8 mouse cellular contexts compared by ENCODE assay signal in the genomic region with DNA sequence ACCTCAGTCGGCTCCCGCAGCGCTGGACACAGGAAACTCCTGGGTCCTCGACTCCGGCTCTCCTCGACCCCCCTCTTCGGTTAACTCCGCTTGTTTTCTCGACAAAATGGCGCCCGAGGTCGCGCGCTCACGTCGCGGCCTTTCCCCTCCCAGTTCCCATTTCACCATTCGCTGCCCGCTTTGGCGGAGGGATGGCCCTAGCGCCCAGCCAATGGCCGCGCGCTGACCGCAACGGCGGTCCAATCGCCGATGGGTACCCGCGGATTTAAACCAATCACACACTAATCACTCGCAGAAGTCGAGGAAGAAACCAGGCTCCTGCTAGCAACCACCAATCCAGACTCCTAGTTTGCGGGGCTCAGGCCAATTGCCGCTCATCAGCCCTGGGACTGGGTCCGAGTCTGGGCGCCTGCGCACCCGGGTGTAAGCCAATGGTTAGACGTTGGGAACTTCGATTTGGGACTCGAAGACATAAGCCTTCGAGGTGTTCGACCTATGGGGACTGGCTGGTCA. TPM values are rescaled to one million over a fixed set of nuclear protein-coding genes. Genes with fewer than 3 reads are reported as not detected.
DNase-seq lines count a peak whose midpoint lies in the region; ATAC-seq lines count a peak whose summit lies in the region.

A gene (minus strand): TSS at position 134 of the 513 bp plus-strand sequence.

- H3K9ac ChIP-seq in hindbrain, embryonic 14.5 days: peak within 1 kb of the TSS; percentile 96

- peak within 1 kb of the TSS; percentile 96 for H3K27ac ChIP-seq in hindbrain, embryonic 14.5 days

- peak; percentile 96 for ATAC-seq in hindbrain, embryonic 14.5 days (ENCODE audit: low FRiP score)

- no peaks in the 10 kb centered on the region; the same call in 1 of the 2 replicates for H3K36me3 ChIP-seq in hindbrain, embryonic 14.5 days (replicated peaks; ENCODE audit: control insufficient read depth, insufficient read depth)

- under 1% methylated on average over 44 of the region's 44 CpGs for WGBS in hindbrain, embryonic 14.5 days

- peaks cover 19% of the 10 kb centered on the region for H3K4me1 ChIP-seq in hindbrain, embryonic 14.5 days (replicated peaks; ENCODE audit: control insufficient read depth, insufficient read depth, low read length)

- H3K9me3 ChIP-seq in hindbrain, embryonic 14.5 days (ENCODE audit: control insufficient read depth, low read length): no peaks in the 10 kb centered on the region

- DNase-seq in R1 (ENCODE audit: low read depth, low spot score): peak; percentile 99
- DNase-seq in cerebellum, postnatal 25 days: peak; percentile 96 to 97
- DNase-seq in frontal cortex, postnatal 25 days (ENCODE audit: low spot score in 2 of 2): peak; percentile 97 to 98
- peak; percentile 97 for DNase-seq in hindbrain, embryonic 14.5 days (ENCODE audit: low spot score)
- DNase-seq in layer of hippocampus, postnatal 36 days: peak; percentile 98 to 99
- peak; percentile 97 for DNase-seq in lung, postnatal 36 days
- peak; percentile 99 for DNase-seq in retina, postnatal 1 day
- DNase-seq in urinary bladder, adult 18-20 months (ENCODE audit: low spot score in 2 of 2): peak; percentile 88 to 96

- peak within 1 kb of the TSS; percentile 88 for H3K4me2 ChIP-seq in hindbrain, embryonic 14.5 days (replicated peaks)

- peak within 1 kb of the TSS; percentile 99 for H3K4me3 ChIP-seq in hindbrain, embryonic 14.5 days (replicated peaks; ENCODE audit: low read length)

- no peaks in the 10 kb centered on the region for H3K27me3 ChIP-seq in hindbrain, embryonic 14.5 days (ENCODE audit: control insufficient read depth, insufficient read depth, low read length)

RNA-seq across cellular contexts. Expression of the gene that starts here (rescaled TPM):
- 61.9 and 70.5 TPM in 2 replicates for polyA plus RNA-seq in hindbrain, embryonic 14.5 days (2014; fragmentation: Nextera tagmentation; extraction: Ambion mirVana)
- total RNA-seq in layer of hippocampus, postnatal 36 days (2021): 100 to 1,000 TPM; 125 to 150 TPM

Comparison
In these comparisons a context has a peak if more than half of its experiments do, and no peak if none do; other contexts are left out.
1. Peak in every context shown above with its lines: DNase-seq, ATAC-seq, H3K4me3 ChIP-seq and H3K27ac ChIP-seq.